Mouse (Mus musculus): ENCODE measurements around the gene Bok. TPM values are rescaled to one million over a fixed set of nuclear protein-coding genes. Genes with fewer than 3 reads are reported as not detected.
"Not testable (repeated sequence)": the region's sequence is repeated elsewhere in the genome, so short reads cannot be mapped to it uniquely, and the experiment has no call there.

Gene Bok
- polyA plus RNA-seq, 1 experiment from 2014 or later = 77.6 TPM

GRCm38 (mm10) chr1:93657025-93657360 is 28.5 kb upstream of the Bok start:
- Histone ChIP-seq H3K36me3 (ENCODE audit: control insufficient read depth, insufficient read depth, low read length) (no peaks in the 10 kb centered on the region), H3K4me2 (ENCODE audit: low read length) (no peak overlapping the region), H3K27me3 (ENCODE audit: control insufficient read depth, insufficient read depth, low read length) (no peaks in the 10 kb centered on the region), H3K4me3 (replicated peaks; ENCODE audit: low read depth, low read length) (no peak overlapping the region), H3K9ac (replicated peaks; ENCODE audit: low read length) (no peak overlapping the region), H3K27ac (replicated peaks; ENCODE audit: low read depth, low read length) (no peak overlapping the region), H3K4me1 (ENCODE audit: control insufficient read depth, insufficient read depth, low read length) (no peaks in the 10 kb centered on the region), H3K9me3 (ENCODE audit: control insufficient read depth, low read length) (no peaks in the 10 kb centered on the region)
- ATAC-seq (ENCODE audit: low FRiP score, low TSS enrichment) = no peak
- DNase-seq = no peak
- WGBS = 82% methylated on average over 5 of the region's 5 CpGs

- not testable (repeated sequence) for H3K9me3 ChIP-seq (ENCODE audit: control insufficient read depth, low read length); H3K9ac ChIP-seq (replicated peaks; ENCODE audit: low read length); H3K4me3 ChIP-seq (replicated peaks; ENCODE audit: low read depth, low read length); H3K4me1 ChIP-seq (ENCODE audit: control insufficient read depth, insufficient read depth, low read length); H3K36me3 ChIP-seq (ENCODE audit: control insufficient read depth, insufficient read depth, low read length); DNase-seq; H3K4me2 ChIP-seq (ENCODE audit: low read length); H3K27me3 ChIP-seq (ENCODE audit: control insufficient read depth, insufficient read depth, low read length); H3K27ac ChIP-seq (replicated peaks; ENCODE audit: low read depth, low read length); ATAC-seq (ENCODE audit: low FRiP score, low TSS enrichment)
These were observed 26.9 kb upstream of the Bok start, which contains the start of gene Stk25 for GRCm38 (mm10) chr1:93658559-93658958. TSS of gene Stk25 (minus strand) at chr1:93658659.

GRCm38 (mm10) chr1:93667760-93668400 is 17.6 kb upstream of the Bok start:
- WGBS = 31% methylated on average over 13 of the region's 13 CpGs
- Histone ChIP-seq H3K4me1 (ENCODE audit: control insufficient read depth, insufficient read depth, low read length) (peaks cover 9% of the 10 kb centered on the region; the same call in 1 of the 2 replicates), H3K4me2 (ENCODE audit: low read length) (no peak overlapping the region), H3K9ac (replicated peaks; ENCODE audit: low read length) (no peak overlapping the region), H3K9me3 (ENCODE audit: control insufficient read depth, low read length) (no peaks in the 10 kb centered on the region), H3K36me3 (ENCODE audit: control insufficient read depth, insufficient read depth, low read length) (no peaks in the 10 kb centered on the region), H3K27me3 (ENCODE audit: control insufficient read depth, insufficient read depth, low read length) (no peaks in the 10 kb centered on the region), H3K27ac (replicated peaks; ENCODE audit: low read depth, low read length) (no peak overlapping the region), H3K4me3 (replicated peaks; ENCODE audit: low read depth, low read length) (no peak overlapping the region)
- DNase-seq (peak; percentile 19), ATAC-seq (ENCODE audit: low FRiP score, low TSS enrichment) (no peak)

GRCm38 (mm10) chr1:93668791-93669548 is 16.5 kb upstream of the Bok start:
- H3K9me3 ChIP-seq (ENCODE audit: control insufficient read depth, low read length) = no peaks in the 10 kb centered on the region

GRCm38 (mm10) chr1:93669941-93670340 is 15.5 kb upstream of the Bok start:
- DNase-seq (no peak), ATAC-seq (ENCODE audit: low FRiP score, low TSS enrichment) (no peak)
- Histone ChIP-seq H3K4me1 (ENCODE audit: control insufficient read depth, insufficient read depth, low read length) (peaks cover 9% of the 10 kb centered on the region; the same call in 1 of the 2 replicates), H3K27me3 (ENCODE audit: control insufficient read depth, insufficient read depth, low read length) (no peaks in the 10 kb centered on the region), H3K36me3 (ENCODE audit: control insufficient read depth, insufficient read depth, low read length) (no peaks in the 10 kb centered on the region), H3K27ac (replicated peaks; ENCODE audit: low read depth, low read length) (no peak overlapping the region), H3K4me2 (ENCODE audit: low read length) (no peak overlapping the region), H3K9ac (replicated peaks; ENCODE audit: low read length) (no peak overlapping the region), H3K9me3 (ENCODE audit: control insufficient read depth, low read length) (no peaks in the 10 kb centered on the region), H3K4me3 (replicated peaks; ENCODE audit: low read depth, low read length) (no peak overlapping the region)

More at GRCm38 (mm10) chr1:93668791-93669548, 16.5 kb upstream of the Bok start:
- Histone ChIP-seq H3K4me1 (ENCODE audit: control insufficient read depth, insufficient read depth, low read length) (peaks cover 9% of the 10 kb centered on the region; the same call in 1 of the 2 replicates), H3K27ac (replicated peaks; ENCODE audit: low read depth, low read length) (peak overlapping the region; percentile 63), H3K27me3 (ENCODE audit: control insufficient read depth, insufficient read depth, low read length) (no peaks in the 10 kb centered on the region), H3K4me3 (replicated peaks; ENCODE audit: low read depth, low read length) (peak overlapping the region; percentile 29), H3K9ac (replicated peaks; ENCODE audit: low read length) (peak overlapping the region; percentile 57), H3K36me3 (ENCODE audit: control insufficient read depth, insufficient read depth, low read length) (no peaks in the 10 kb centered on the region), H3K4me2 (ENCODE audit: low read length) (peak overlapping the region; percentile 56)
- 11% methylated on average over 16 of the region's 17 CpGs for WGBS
- ATAC-seq (ENCODE audit: low FRiP score, low TSS enrichment) (peak; percentile 84), DNase-seq (peak; percentile 84)

- DNase-seq (no peak), ATAC-seq (ENCODE audit: low FRiP score, low TSS enrichment) (no peak)
- no peaks in the 10 kb centered on the region for H3K27me3 ChIP-seq (ENCODE audit: control insufficient read depth, insufficient read depth, low read length)
- 92% methylated on average over 5 of the region's 5 CpGs for WGBS
- H3K27ac ChIP-seq (replicated peaks; ENCODE audit: low read depth, low read length) = no peak overlapping the region
- no peaks in the 10 kb centered on the region for H3K36me3 ChIP-seq (ENCODE audit: control insufficient read depth, insufficient read depth, low read length)
- H3K9ac ChIP-seq (replicated peaks; ENCODE audit: low read length) = no peak overlapping the region
- no peak overlapping the region for H3K4me2 ChIP-seq (ENCODE audit: low read length)
- H3K4me3 ChIP-seq (replicated peaks; ENCODE audit: low read depth, low read length) = no peak overlapping the region
- no peaks in the 10 kb centered on the region for H3K9me3 ChIP-seq (ENCODE audit: control insufficient read depth, low read length)
- H3K4me1 ChIP-seq (ENCODE audit: control insufficient read depth, insufficient read depth, low read length) = peaks cover 9% of the 10 kb centered on the region; the same call in 1 of the 2 replicates
These were observed 12.8 kb upstream of the Bok start for GRCm38 (mm10) chr1:93672682-93673081.

- no peak overlapping the region for H3K9ac ChIP-seq (replicated peaks; ENCODE audit: low read length)
- ATAC-seq (ENCODE audit: low FRiP score, low TSS enrichment) (no peak), DNase-seq (no peak)
- H3K27me3 ChIP-seq (ENCODE audit: control insufficient read depth, insufficient read depth, low read length) = no peaks in the 10 kb centered on the region
- no peak overlapping the region for H3K27ac ChIP-seq (replicated peaks; ENCODE audit: low read depth, low read length)
- H3K4me3 ChIP-seq (replicated peaks; ENCODE audit: low read depth, low read length) = no peak overlapping the region
- H3K4me2 ChIP-seq (ENCODE audit: low read length) = no peak overlapping the region
- H3K36me3 ChIP-seq (ENCODE audit: control insufficient read depth, insufficient read depth, low read length) = no peaks in the 10 kb centered on the region
- WGBS = 71% methylated on average over 2 of the region's 2 CpGs
- no peaks in the 10 kb centered on the region for H3K4me1 ChIP-seq (ENCODE audit: control insufficient read depth, insufficient read depth, low read length)
- 0 out of 2 replicates have a peak, but pooled peaks cover 3% of the 10 kb centered on the region for H3K9me3 ChIP-seq (ENCODE audit: control insufficient read depth, low read length)
These were observed 7.1 kb upstream of the Bok start for GRCm38 (mm10) chr1:93678386-93678785.

- Histone ChIP-seq H3K4me1 (ENCODE audit: control insufficient read depth, insufficient read depth, low read length) (no peaks in the 10 kb centered on the region), H3K36me3 (ENCODE audit: control insufficient read depth, insufficient read depth, low read length) (no peaks in the 10 kb centered on the region), H3K27ac (replicated peaks; ENCODE audit: low read depth, low read length) (no peak overlapping the region), H3K27me3 (ENCODE audit: control insufficient read depth, insufficient read depth, low read length) (no peaks in the 10 kb centered on the region), H3K9me3 (ENCODE audit: control insufficient read depth, low read length) (0 out of 2 replicates have a peak, but pooled peaks cover 3% of the 10 kb centered on the region), H3K9ac (replicated peaks; ENCODE audit: low read length) (no peak overlapping the region), H3K4me2 (ENCODE audit: low read length) (no peak overlapping the region), H3K4me3 (replicated peaks; ENCODE audit: low read depth, low read length) (no peak overlapping the region)
- DNase-seq = no peak
- ATAC-seq (ENCODE audit: low FRiP score, low TSS enrichment) = no peak
- 80% methylated on average over 7 of the region's 7 CpGs for WGBS
These were observed 5.4 kb upstream of the Bok start for GRCm38 (mm10) chr1:93679889-93680568.
